Mouse (Mus musculus) embryonic fibroblast, embryonic 13.5 days (primary cell): Measurements from ENCODE around the gene Cyb561d2.

Experiments
- CTCF ChIP-seq: IDR thresholded peaks from 2 replicates; pipeline ENCODE4 v1.5.1; 2011; ENCODE audit warnings: mild to moderate bottlenecking, control low read depth, low read length, moderate library complexity, borderline replicate concordance; ENCODE audit not compliant: insufficient read depth
- POLR2A ChIP-seq: IDR thresholded peaks from 2 replicates; pipeline ENCODE4 v1.6.1; 2011; ENCODE audit warnings: low read depth, mild to moderate bottlenecking, control low read depth, low read length, moderate library complexity

- TF ChIP-seq CTCF = no peak
- TF ChIP-seq POLR2A = no peak
These were observed 47.8 kb downstream of the Cyb561d2 start for GRCm38 (mm10) chr9:107494238-107494637.
